Mouse (Mus musculus) heart, postnatal 0 days (tissue): ENCODE results near the gene Lman1l. TPM values are rescaled to one million over a fixed set of nuclear protein-coding genes. Genes with fewer than 3 reads are reported as not detected.

Experiments
- ATAC-seq: fragments of 200-750 bp; cut with Nextera tagmentation; 2 replicates; pipeline ENCODE4 v1.8.0; 2017; ENCODE audit warnings: low read depth, moderate number of reproducible peaks, moderate library complexity; ENCODE audit not compliant: insufficient read depth
- DNase-seq: peaks from one replicate; pipeline ENCODE4 v3.0.0-alpha.2; 2016; ENCODE audit warnings: low spot score
- H3K27ac ChIP-seq: fragments of 300-500 bp; sonication (generic); 2 replicates; pipeline ENCODE4 v1.5.1; 2014; ENCODE audit warnings: low read depth, mild to moderate bottlenecking
- H3K27me3 ChIP-seq: fragments of 300-500 bp; sonication (generic); 2 replicates; pipeline ENCODE4 v1.6.1; 2014; ENCODE audit warnings: low read length, mixed read lengths; ENCODE audit not compliant: control insufficient read depth, insufficient read depth
- H3K36me3 ChIP-seq: fragments of 300-500 bp; sonication (generic); replicated peaks from 2 replicates; pipeline ENCODE4 v1.6.1; 2014; ENCODE audit warnings: low read length, mixed read lengths; ENCODE audit not compliant: control insufficient read depth, insufficient read depth
- H3K4me1 ChIP-seq: fragments of 300-500 bp; sonication (generic); 2 replicates; pipeline ENCODE4 v1.6.1; 2014; ENCODE audit warnings: antibody characterized with exemption; ENCODE audit not compliant: control insufficient read depth, insufficient read depth
- H3K4me2 ChIP-seq: fragments of 300-500 bp; sonication (generic); 2 replicates; pipeline ENCODE4 v1.6.1; 2014; ENCODE audit warnings: low read depth, mild to moderate bottlenecking, low read length, moderate library complexity
- H3K4me3 ChIP-seq: fragments of 300-500 bp; sonication (generic); 2 replicates; pipeline ENCODE4 v1.5.1; 2014; ENCODE audit warnings: low read depth, low read length
- H3K9ac ChIP-seq: fragments of 300-500 bp; sonication (generic); replicated peaks from 2 replicates; pipeline ENCODE4 v1.6.1; 2014; ENCODE audit warnings: low read depth, low read length, mixed read lengths
- H3K9me3 ChIP-seq: fragments of 300-500 bp; sonication (generic); replicated peaks from 2 replicates; pipeline ENCODE4 v1.6.1; 2016; ENCODE audit warnings: low read length; ENCODE audit not compliant: control insufficient read depth
- CTCF ChIP-seq: IDR thresholded peaks from 2 replicates; pipeline ENCODE4 v1.5.1; 2016; ENCODE audit warnings: antibody characterized with exemption, control low read depth, low read depth
- EP300 ChIP-seq: IDR thresholded peaks from 2 replicates; pipeline ENCODE4 v1.6.1; 2016; ENCODE audit warnings: antibody characterized with exemption, low read depth
- WGBS: fragments of 180-500 bp; shearing (Covaris S2); extraction: QIAGEN DNeasy Blood & Tissue Kit; methylation state at CpG from one replicate; pipeline ENCODE4 v1.1.7; 2014; 5-methylcytosine and 5-hydroxymethylcytosine counted together
- polyA plus RNA-seq: library from polyadenylated mRNA; unstranded; fragments of >200 nt; fragmentation: Nextera tagmentation; extraction: Ambion mirVana; gene quantifications from 2 replicates; pipeline ENCODE4 v1.2.1, GENCODE M21; 2015
- total RNA-seq: library from RNA; depleted of rRNA; stranded (reverse); fragments of >200 nt; gene quantifications from 2 replicates; pipeline ENCODE4 v1.2.3, GENCODE M21; 2014; ENCODE audit warnings: low replicate concordance

Lman1l gene
- total and polyA plus RNA-seq, 2 experiments from 2014 or later = 0.15 TPM; not detected in 1

GRCm38 (mm10) chr9:57561711-57562099, 58.9 kb downstream of the Lman1l start:
- Histone ChIP-seq H3K4me1 (peaks cover 43% of the 10 kb centered on the region), H3K27ac (0 out of 2 replicates have a peak overlapping the region, but pooled peaks have one; percentile 32), H3K36me3 (no peaks in the 10 kb centered on the region), H3K4me2 (peak overlapping the region; percentile 81), H3K9me3 (no peaks in the 10 kb centered on the region), H3K9ac (0 out of 2 replicates have a peak overlapping the region, but pooled peaks have one; percentile 11), H3K27me3 (no peaks in the 10 kb centered on the region), H3K4me3 (peak overlapping the region; percentile 69)
- DNase-seq (no peak), ATAC-seq (no peak)
- TF ChIP-seq EP300 (no peak), CTCF (no peak)
- 70% methylated on average over 13 of the region's 13 CpGs for WGBS

DNA sequence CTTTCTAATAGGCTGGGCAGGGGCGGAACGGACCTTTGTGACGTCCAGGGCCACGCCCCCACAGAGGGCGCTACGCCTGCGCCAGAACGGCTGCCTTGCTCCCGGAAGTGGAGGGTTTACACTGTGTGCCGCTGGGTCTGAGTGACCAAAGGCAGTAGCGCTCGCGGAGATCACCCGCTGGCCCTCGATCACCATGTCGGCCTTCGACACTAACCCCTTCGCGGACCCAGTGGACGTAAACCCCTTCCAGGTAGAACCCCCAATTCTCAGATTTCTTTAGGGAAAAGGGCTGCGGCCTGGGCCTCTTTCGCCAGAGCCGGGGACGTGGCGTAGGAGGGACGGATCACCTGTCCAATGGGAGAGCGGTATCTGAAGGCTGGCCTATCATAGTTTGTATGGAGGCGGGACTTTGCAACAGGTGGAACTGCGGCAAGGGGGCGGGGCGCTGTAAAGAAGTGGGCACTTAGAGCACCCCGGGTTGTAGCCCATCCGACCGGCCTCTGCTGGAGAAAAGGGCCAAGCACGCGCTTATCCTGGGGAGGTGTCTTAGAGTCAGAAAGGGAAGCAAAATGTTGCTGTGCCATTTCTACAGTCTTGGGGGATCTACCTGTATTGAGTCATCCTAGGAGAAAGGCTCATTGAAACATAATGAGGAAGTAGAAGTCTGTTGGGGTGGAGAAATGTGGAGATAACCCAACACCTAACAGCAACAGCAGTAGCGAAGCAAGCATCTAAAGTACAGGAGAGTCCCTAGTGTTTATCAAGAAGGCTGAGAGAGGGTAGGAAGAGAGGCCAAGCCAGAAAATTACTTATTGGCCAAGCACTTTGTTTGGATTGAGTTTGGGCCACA, 59.5 kb downstream of the Lman1l start, which contains the start of gene Scamp2:
Scamp2 (plus strand) TSS at position 83 of the 850 bp plus-strand sequence.
- TF ChIP-seq CTCF (peak; percentile 32), EP300 (no peak)
- H3K9ac ChIP-seq = peak within 1 kb of the TSS; percentile 61
- H3K4me3 ChIP-seq = peak within 1 kb of the TSS; percentile 69
- 1% methylated on average over 37 of the region's 37 CpGs for WGBS
- no peaks in the 10 kb centered on the region for H3K36me3 ChIP-seq
- H3K4me1 ChIP-seq = peaks cover 39% of the 10 kb centered on the region
- peak; percentile 98 for ATAC-seq
- no peaks in the 10 kb centered on the region for H3K27me3 ChIP-seq
- no peaks in the 10 kb centered on the region for H3K9me3 ChIP-seq
- H3K4me2 ChIP-seq = peak within 1 kb of the TSS; percentile 81
- DNase-seq = peak; percentile 93
- peak within 1 kb of the TSS; percentile 73 for H3K27ac ChIP-seq

DNA sequence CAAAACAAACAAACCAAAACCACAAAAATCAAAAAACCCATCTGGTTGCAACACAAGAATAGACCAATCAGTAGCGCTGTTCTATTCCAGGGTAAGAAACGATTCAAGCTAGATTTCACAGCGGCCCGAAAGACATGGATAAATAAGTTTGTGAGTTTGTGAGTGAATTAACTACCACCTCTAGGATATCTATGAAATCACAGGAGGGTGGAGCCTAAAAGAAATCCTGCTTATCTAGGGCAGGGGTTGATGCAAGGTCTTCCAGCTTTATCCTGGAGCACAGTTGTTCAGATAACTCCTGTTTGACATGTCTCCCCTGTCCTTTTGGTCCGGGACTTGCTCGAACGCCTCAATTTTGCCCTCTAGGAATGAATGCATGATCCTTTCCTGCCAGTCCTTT, 60.3 kb downstream of the Lman1l start:
- 26% methylated on average over 7 of the region's 7 CpGs for WGBS

GRCm38 (mm10) chr9:57559568-57559967, 61.0 kb downstream of the Lman1l start:
- TF ChIP-seq CTCF (no peak), EP300 (no peak)
- peaks cover 32% of the 10 kb centered on the region for H3K4me1 ChIP-seq

More for the DNA sequence above, 60.3 kb downstream of the Lman1l start:
- DNase-seq (no peak), ATAC-seq (no peak)
- Histone ChIP-seq H3K4me3 (peak overlapping the region; percentile 69), H3K36me3 (no peaks in the 10 kb centered on the region), H3K4me2 (peak overlapping the region; percentile 81), H3K9ac (peak overlapping the region; percentile 61; the same call in 1 of the 2 replicates), H3K27ac (peak overlapping the region; percentile 73), H3K27me3 (no peaks in the 10 kb centered on the region), H3K9me3 (no peaks in the 10 kb centered on the region), H3K4me1 (peaks cover 32% of the 10 kb centered on the region)
- TF ChIP-seq EP300 (no peak), CTCF (no peak)

GRCm38 (mm10) chr9:57558625-57559024, 61.9 kb downstream of the Lman1l start:
- Histone ChIP-seq H3K4me2 (no peak overlapping the region), H3K27ac (no peak overlapping the region), H3K9ac (no peak overlapping the region), H3K27me3 (no peaks in the 10 kb centered on the region), H3K9me3 (no peaks in the 10 kb centered on the region), H3K36me3 (no peaks in the 10 kb centered on the region), H3K4me3 (no peak overlapping the region), H3K4me1 (peaks cover 28% of the 10 kb centered on the region)
- ATAC-seq = no peak
- no peak for DNase-seq
- WGBS = 80% methylated on average over 4 of the region's 4 CpGs
- no peak for TF ChIP-seq CTCF
- no peak for TF ChIP-seq EP300

More at GRCm38 (mm10) chr9:57559568-57559967, 61.0 kb downstream of the Lman1l start:
- Histone ChIP-seq H3K9ac (no peak overlapping the region), H3K9me3 (no peaks in the 10 kb centered on the region), H3K4me3 (no peak overlapping the region), H3K36me3 (no peaks in the 10 kb centered on the region), H3K27ac (no peak overlapping the region), H3K4me2 (no peak overlapping the region), H3K27me3 (no peaks in the 10 kb centered on the region)
- no peak for ATAC-seq
- 70% methylated on average over 2 of the region's 2 CpGs for WGBS
- no peak for DNase-seq
